ENCODE assay signal across 23 mouse cellular contexts in genomic region chr11:29233569-29233968, GRCm38 (mm10). TPM values are rescaled to one million over a fixed set of nuclear protein-coding genes. Genes with fewer than 3 reads are reported as not detected.
DNase-seq lines count a peak whose midpoint lies in the region; ATAC-seq and TF ChIP-seq lines count a peak whose summit lies in the region.
"Had no signal": no experiment of that assay in that cellular context is flagged by ENCODE, and none has a peak within 500 bp of the region (broad histone marks: within the 10 kb centered on the region; RNA-seq: fewer than 3 reads in every experiment).

No protein-coding gene starts in this region.

- no peak overlapping the region for H3K27ac ChIP-seq in heart, embryonic 11.5 days (ENCODE audit: low read depth, low read length)
- no peak overlapping the region for H3K27ac ChIP-seq in limb, embryonic 11.5 days (replicated peaks; ENCODE audit: low read depth, low read length)
- H3K27ac ChIP-seq in limb, embryonic 10.5 days: no peak overlapping the region
- H3K27ac ChIP-seq in midbrain, embryonic 11.5 days (ENCODE audit: low read depth, low read length): no peak overlapping the region
- H3K27ac ChIP-seq in midbrain, embryonic 13.5 days: no peak overlapping the region

- no peak overlapping the region for H3K9ac ChIP-seq in heart, embryonic 11.5 days (ENCODE audit: low read depth, low read length)
- no peak overlapping the region for H3K9ac ChIP-seq in limb, embryonic 11.5 days (ENCODE audit: low read length)
- no peak overlapping the region for H3K9ac ChIP-seq in midbrain, embryonic 11.5 days (ENCODE audit: low read length)
- no peak overlapping the region for H3K9ac ChIP-seq in midbrain, embryonic 13.5 days (replicated peaks)

- H3K4me1 ChIP-seq in heart, embryonic 11.5 days (ENCODE audit: control insufficient read depth, insufficient read depth, low read length): peaks cover 5% of the 10 kb centered on the region; the same call in 1 of the 2 replicates
- no peaks in the 10 kb centered on the region for H3K4me1 ChIP-seq in limb, embryonic 11.5 days (ENCODE audit: control insufficient read depth, insufficient read depth, low read length)
- H3K4me1 ChIP-seq in limb, embryonic 10.5 days: no peaks in the 10 kb centered on the region
- no peaks in the 10 kb centered on the region for H3K4me1 ChIP-seq in midbrain, embryonic 11.5 days (ENCODE audit: control insufficient read depth, insufficient read depth, low read length)
- H3K4me1 ChIP-seq in midbrain, embryonic 13.5 days (replicated peaks): no peaks in the 10 kb centered on the region
- H3K4me1 ChIP-seq in E14TG2a.4 (replicated peaks; ENCODE audit: low read depth, low read length): no peaks in the 10 kb centered on the region

- 0 out of 2 replicates have a peak, but pooled peaks have one; percentile 6 for TF ChIP-seq CTCF in E14TG2a.4 (conservative IDR thresholded peaks at IDR 0.05; ENCODE audit: low read length)

- H3K9me3 ChIP-seq in heart, embryonic 11.5 days (replicated peaks; ENCODE audit: control insufficient read depth, low read length): no peaks in the 10 kb centered on the region
- no peaks in the 10 kb centered on the region for H3K9me3 ChIP-seq in limb, embryonic 11.5 days (ENCODE audit: control insufficient read depth, low read length)
- H3K9me3 ChIP-seq in limb, embryonic 10.5 days (replicated peaks): no peaks in the 10 kb centered on the region
- H3K9me3 ChIP-seq in midbrain, embryonic 11.5 days (ENCODE audit: control insufficient read depth, low read length): no peaks in the 10 kb centered on the region
- no peaks in the 10 kb centered on the region for H3K9me3 ChIP-seq in midbrain, embryonic 13.5 days
- no peaks in the 10 kb centered on the region for H3K9me3 ChIP-seq in E14TG2a.4 (ENCODE audit: low read length)
- H3K9me3 ChIP-seq: G1E had no signal

- WGBS in heart, embryonic 11.5 days (ENCODE audit: insufficient replicate concordance): 83% methylated on average over 1 of the region's 1 CpGs
- 83% methylated on average over 1 of the region's 1 CpGs for WGBS in limb, embryonic 11.5 days
- 83% methylated on average over 1 of the region's 1 CpGs for WGBS in limb, embryonic 10.5 days
- 88% methylated on average over 1 of the region's 1 CpGs for WGBS in midbrain, embryonic 11.5 days
- WGBS in midbrain, embryonic 13.5 days: 92% methylated on average over 1 of the region's 1 CpGs

- no peak for ATAC-seq in heart, embryonic 11.5 days (replicated peaks; ENCODE audit: insufficient number of reproducible peaks, low FRiP score, low TSS enrichment)
- 0 out of 2 replicates have a peak, but pooled peaks have one; percentile 62 for ATAC-seq in limb, embryonic 11.5 days (ENCODE audit: insufficient number of reproducible peaks, low FRiP score, low TSS enrichment, low read depth)
- ATAC-seq in midbrain, embryonic 11.5 days (ENCODE audit: low FRiP score): no peak
- ATAC-seq in midbrain, embryonic 13.5 days: no peak
- ATAC-seq: activated CD4-positive, CD25-positive, alpha-beta regulatory T cell, adult 4 months; CD4-positive, CD25-positive, alpha-beta regulatory T cell, adult 4 months; Patski had no signal

- no peaks in the 10 kb centered on the region for H3K27me3 ChIP-seq in heart, embryonic 11.5 days (ENCODE audit: control insufficient read depth, insufficient read depth, low read length)
- no peaks in the 10 kb centered on the region for H3K27me3 ChIP-seq in limb, embryonic 11.5 days (ENCODE audit: control insufficient read depth, insufficient read depth, low read length)
- H3K27me3 ChIP-seq in limb, embryonic 10.5 days (ENCODE audit: low read depth, poor library complexity, severe bottlenecking): no peaks in the 10 kb centered on the region
- no peaks in the 10 kb centered on the region for H3K27me3 ChIP-seq in midbrain, embryonic 11.5 days (ENCODE audit: control insufficient read depth, insufficient read depth, low read length)
- no peaks in the 10 kb centered on the region for H3K27me3 ChIP-seq in midbrain, embryonic 13.5 days
- no peaks in the 10 kb centered on the region for H3K27me3 ChIP-seq in E14TG2a.4 (ENCODE audit: insufficient read depth, low read length)
- H3K27me3 ChIP-seq: CH12.LX, Patski had no signal

- peak; percentile 48 for DNase-seq in heart, adult 11 months
- no peak for DNase-seq in limb, embryonic 11.5 days (ENCODE audit: low spot score)
- DNase-seq in limb, embryonic 10.5 days (ENCODE audit: low spot score): no peak
- DNase-seq in midbrain, embryonic 11.5 days (ENCODE audit: low spot score, missing footprints): peak; percentile 69
- DNase-seq in frontal cortex, postnatal 25 days (ENCODE audit: low spot score in 2 of 2): no peak
- DNase-seq: adrenal gland, adult 2 months; adrenal gland, adult 8-10 months; adrenal gland, postnatal 10 days; adrenal gland, postnatal 14 days; adrenal gland, postnatal 25 days; adrenal gland, postnatal 36 days; B cell, adult 2 months; cerebellum, adult 11 months; cerebellum, adult 11-12 months; cerebellum, adult 18-20 months had no signal

- H3K4me3 ChIP-seq in heart, embryonic 11.5 days (ENCODE audit: low read depth, low read length): no peak overlapping the region
- no peak overlapping the region for H3K4me3 ChIP-seq in limb, embryonic 11.5 days (ENCODE audit: low read depth, low read length)
- no peak overlapping the region for H3K4me3 ChIP-seq in limb, embryonic 10.5 days
- H3K4me3 ChIP-seq in midbrain, embryonic 11.5 days (ENCODE audit: low read depth, low read length): no peak overlapping the region
- H3K4me3 ChIP-seq in midbrain, embryonic 13.5 days (replicated peaks): no peak overlapping the region
- no peak overlapping the region for H3K4me3 ChIP-seq in E14TG2a.4 (replicated peaks; ENCODE audit: low read length)

- H3K36me3 ChIP-seq in heart, embryonic 11.5 days (ENCODE audit: control insufficient read depth, insufficient read depth, low read length): no peaks in the 10 kb centered on the region; the same call in 1 of the 2 replicates
- H3K36me3 ChIP-seq in limb, embryonic 11.5 days (ENCODE audit: control insufficient read depth, insufficient read depth, low read length): no peaks in the 10 kb centered on the region
- H3K36me3 ChIP-seq in limb, embryonic 10.5 days: peaks cover 47% of the 10 kb centered on the region
- H3K36me3 ChIP-seq in midbrain, embryonic 11.5 days (ENCODE audit: control insufficient read depth, insufficient read depth, low read length): no peaks in the 10 kb centered on the region
- peaks cover 39% of the 10 kb centered on the region for H3K36me3 ChIP-seq in midbrain, embryonic 13.5 days
- H3K36me3 ChIP-seq in E14TG2a.4 (ENCODE audit: insufficient read depth, low read length): peaks cover 23% of the 10 kb centered on the region

- H3K4me2 ChIP-seq in heart, embryonic 11.5 days: no peak overlapping the region
- no peak overlapping the region for H3K4me2 ChIP-seq in limb, embryonic 11.5 days (ENCODE audit: low read depth, severe bottlenecking)
- H3K4me2 ChIP-seq in midbrain, embryonic 11.5 days: no peak overlapping the region
- H3K4me2 ChIP-seq in midbrain, embryonic 13.5 days (replicated peaks): no peak overlapping the region

RNA-seq across cellular contexts. Expression of gene Cfap36, which starts 13.6 kb away (rescaled TPM):
- polyA plus RNA-seq in heart, embryonic 11.5 days (2014; fragmentation: Nextera tagmentation; extraction: Ambion mirVana): 41.8 and 46.3 TPM in 2 replicates
- polyA plus RNA-seq in limb, embryonic 11.5 days (2014; fragmentation: Nextera tagmentation; extraction: Ambion mirVana): 61.4 and 62.0 TPM in 2 replicates
- polyA plus RNA-seq in limb, embryonic 10.5 days (2016; fragmentation: Nextera tagmentation; extraction: Ambion mirVana): 48.0 and 51.4 TPM in 2 replicates
- polyA plus RNA-seq in midbrain, embryonic 11.5 days (2014; fragmentation: Nextera tagmentation; extraction: Ambion mirVana): 70.4 and 81.3 TPM in 2 replicates
- 111 and 113 TPM in 2 replicates for polyA plus RNA-seq in midbrain, embryonic 13.5 days (2015; fragmentation: Nextera tagmentation; extraction: Ambion mirVana)

Comparison
In these comparisons a context has a peak if more than half of its experiments do, and no peak if none do; other contexts are left out.
1. DNase-seq: peak in heart, adult 11 months (single experiment) and midbrain, embryonic 11.5 days (single experiment); none in limb, embryonic 11.5 days (single experiment), limb, embryonic 10.5 days (single experiment) and frontal cortex, postnatal 25 days (0 of 2).